Mouse (Mus musculus): Measurements from ENCODE around the gene Tead2.

GRCm38 (mm10) chr7:45229459-45230203 lies 14.1 kb downstream of the Tead2 start:
- TF ChIP-seq CTCF (IDR thresholded peaks at IDR 0.05; ENCODE audit: borderline replicate concordance, extremely low read depth, insufficient read depth, insufficient read length): no peak
- no peak for TF ChIP-seq POLR2A (IDR thresholded peaks at IDR 0.05; ENCODE audit: borderline replicate concordance, extremely low read depth, insufficient read depth, insufficient read length, poor library complexity, severe bottlenecking)

All from brain, embryonic 14.5 days (tissue).